Mouse (Mus musculus) lung, postnatal 0 days (tissue): ENCODE measurements around the gene Rps6ka2.

Experiments used
- CTCF ChIP-seq: IDR thresholded peaks from 2 replicates; pipeline ENCODE4 v1.5.1; 2016; ENCODE audit warnings: antibody characterized with exemption, mild to moderate bottlenecking
- EP300 ChIP-seq: IDR thresholded peaks from 2 replicates; pipeline ENCODE4 v1.6.1; 2016; ENCODE audit warnings: antibody characterized with exemption, mild to moderate bottlenecking, control low read depth

DNA sequence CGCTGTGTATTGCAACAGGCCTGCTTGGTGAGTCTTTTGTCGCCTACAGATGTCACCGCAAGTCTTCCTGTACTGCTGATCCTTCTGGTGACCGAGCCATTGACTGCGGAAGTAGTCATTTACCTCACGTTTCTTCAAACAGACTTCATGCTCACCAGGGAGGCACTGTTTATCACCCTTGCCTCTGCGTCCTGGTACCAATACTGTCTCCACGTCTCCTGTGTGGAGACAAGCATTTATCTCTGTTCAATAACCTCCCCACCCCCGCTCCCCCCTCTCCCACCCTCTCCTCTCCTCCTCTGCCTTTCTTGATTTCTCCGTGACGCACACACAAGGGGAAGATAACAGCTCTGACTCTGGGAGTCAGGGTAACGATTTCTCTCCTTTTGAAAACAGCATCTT, 22.0 kb upstream of the Rps6ka2 start:
- TF ChIP-seq EP300 (no peak), CTCF (no peak)
